Mouse (Mus musculus): ENCODE results near the gene Ttll8.

- TF ChIP-seq CTCF (IDR thresholded peaks at IDR 0.05; ENCODE audit: low read depth) (no peak), EP300 (IDR thresholded peaks at IDR 0.05; ENCODE audit: low read depth) (no peak)
Measured at GRCm38 (mm10) chr15:88853106-88853505, 101.1 kb downstream of the Ttll8 start.
